Mouse (Mus musculus) CH12.LX (cell line): ENCODE data around the gene Larp4.

ENCODE experiments used
- CTCF ChIP-seq, 2 experiments: IDR thresholded peaks in 1 of 2; conservative IDR thresholded peaks in 1 of 2; 2 replicates each; pipeline ENCODE4 v1.5.1; 2011 to 2012; ENCODE audit warnings: low read depth in 2 of 2, low read length in 2 of 2, improper control_type of control experiment in 1 of 2, inconsistent platforms in 1 of 2, mild to moderate bottlenecking in 1 of 2, moderate library complexity in 1 of 2
- ETS1 ChIP-seq: conservative IDR thresholded peaks from 2 replicates; pipeline ENCODE4 v1.6.1; 2012; ENCODE audit warnings: low read depth, mild to moderate bottlenecking, inconsistent platforms, low read length, improper control_type of control experiment, moderate library complexity
- HCFC1 ChIP-seq: IDR thresholded peaks from 2 replicates; pipeline ENCODE4 v1.6.1; 2012; ENCODE audit warnings: low read depth, mild to moderate bottlenecking, inconsistent platforms, low read length, improper control_type of control experiment
- MEF2A ChIP-seq: IDR thresholded peaks from 2 replicates; pipeline ENCODE4 v1.6.1; 2014; ENCODE audit warnings: low read depth, mild to moderate bottlenecking, inconsistent platforms, low read length, improper control_type of control experiment, borderline replicate concordance
- POLR2A ChIP-seq: IDR thresholded peaks from 2 replicates; pipeline ENCODE4 v1.6.1; 2011; ENCODE audit warnings: low read depth, mild to moderate bottlenecking, improper control_type of control experiment, low read length
- UBTF ChIP-seq: IDR thresholded peaks from 2 replicates; pipeline ENCODE4 v1.6.1; 2012; ENCODE audit warnings: low read depth, mild to moderate bottlenecking, inconsistent platforms, low read length, improper control_type of control experiment, moderate library complexity

DNA sequence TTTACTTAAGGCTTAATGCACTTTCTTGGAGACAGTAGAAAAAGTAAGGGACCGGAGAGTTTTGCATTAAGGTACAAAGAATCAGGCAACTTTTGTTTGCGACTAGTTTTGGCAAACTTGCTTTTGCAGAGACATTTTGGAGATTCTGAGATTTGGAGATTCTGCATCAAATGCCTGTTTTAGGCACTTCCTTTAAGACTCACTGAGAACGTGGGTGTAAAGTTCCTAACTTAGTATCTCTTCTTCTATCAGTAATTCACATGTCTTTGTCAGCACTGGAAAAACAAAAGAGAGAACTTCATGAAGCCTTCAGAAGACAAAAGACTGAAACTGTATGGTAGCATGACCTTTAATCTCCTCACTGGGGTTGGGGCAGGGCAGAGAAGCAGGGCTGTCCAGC lies 87.8 kb downstream of the Larp4 start:
- no peak for TF ChIP-seq HCFC1
- TF ChIP-seq CTCF (conservative IDR thresholded peaks at IDR 0.05 in 1 of 2, IDR thresholded peaks at IDR 0.05 in 1 of 2; ENCODE audit: low read depth in 2 of 2, low read length in 2 of 2), result no peak
- no peak for TF ChIP-seq MEF2A
- TF ChIP-seq ETS1, result no peak
- no peak for TF ChIP-seq POLR2A
- no peak for TF ChIP-seq UBTF
